Mouse (Mus musculus): ENCODE data around the gene Tent4b.

GRCm38 (mm10) chr8:88289901-88290300 is 90.9 kb downstream of the Tent4b start:
- TF ChIP-seq CTCF (IDR thresholded peaks at IDR 0.05; ENCODE audit: low read depth) (peak; percentile 37), EP300 (IDR thresholded peaks at IDR 0.05; ENCODE audit: low read depth) (no peak)

Data from liver, postnatal 0 days (tissue).